Mouse (Mus musculus): ENCODE results near the gene Enpep. TPM values are rescaled to one million over a fixed set of nuclear protein-coding genes. Genes with fewer than 3 reads are reported as not detected.

Enpep gene
- polyA plus RNA-seq (2012; fragmentation: generic; extraction: Trizol) = 1 to 10 TPM in 1 of 2 experiments, not detected in 1; 1.8 TPM

GRCm38 (mm10) chr3:129332586-129332985 is at the start of gene Enpep:
Gene Enpep (minus strand): TSS chr3:129332720.

Other genes with a start within 250 kb of the Enpep start
- 1 to 10 TPM in 1 of 2 experiments, under 1 TPM in 1; 0.13 to 1.4 TPM for gene Pitx2, start 132.8 kb downstream of the Enpep start, polyA plus RNA-seq (2012; fragmentation: generic; extraction: Trizol)
- 10 to 100 TPM in 1 of 2 experiments, under 1 TPM in 1; 0.96 to 13.2 TPM for gene Elovl6, start 199.6 kb upstream of the Enpep start, polyA plus RNA-seq (2012; fragmentation: generic; extraction: Trizol)

All from C3H10T1/2 (cell line).